Mouse (Mus musculus): ENCODE measurements around the gene Gm17409. TPM values are rescaled to one million over a fixed set of nuclear protein-coding genes. Genes with fewer than 3 reads are reported as not detected.

Gene Gm17409
- polyA plus RNA-seq, 1 experiment, result not detected

DNA sequence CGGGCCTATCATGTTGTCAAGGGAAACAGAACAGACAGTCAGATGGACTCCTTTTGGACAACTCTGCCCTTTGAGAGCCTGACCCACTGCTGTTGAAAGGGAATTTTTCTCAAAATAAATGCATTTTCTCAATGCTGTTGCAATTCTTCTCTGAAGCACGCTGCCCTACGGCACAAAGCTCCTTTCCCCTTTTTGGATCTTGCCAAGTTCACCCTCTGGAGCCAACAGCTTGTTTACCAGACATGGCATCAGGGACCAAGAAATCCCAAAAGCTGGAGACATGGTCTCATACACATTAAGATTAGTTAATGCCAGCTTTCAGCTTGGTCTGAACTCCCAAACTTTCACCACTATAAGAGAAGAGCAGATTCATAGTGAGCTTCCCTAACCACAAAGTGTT lies 33.0 kb upstream of the Gm17409 start:
- no peaks in the 10 kb centered on the region for H3K4me1 ChIP-seq (ENCODE audit: control insufficient read depth, insufficient read depth, low read length)
- no peak overlapping the region for H3K27ac ChIP-seq (ENCODE audit: insufficient read depth, low read depth, low read length)
- no peak overlapping the region for H3K4me3 ChIP-seq (ENCODE audit: insufficient read depth, low read depth, low read length)
- no peak for DNase-seq
- no peaks in the 10 kb centered on the region for H3K27me3 ChIP-seq (replicated peaks; ENCODE audit: control insufficient read depth, insufficient read depth, low read length)
- TF ChIP-seq POLR2A (IDR thresholded peaks at IDR 0.05; ENCODE audit: low read depth, low read length), result no peak
- no peak for TF ChIP-seq CTCF (conservative IDR thresholded peaks at IDR 0.05; ENCODE audit: insufficient read depth, insufficient read length, low read depth, low read length)
- 93% methylated on average over 3 of the region's 3 CpGs for WGBS
- no peaks in the 10 kb centered on the region for H3K36me3 ChIP-seq (ENCODE audit: control insufficient read depth, insufficient read depth, low read length)

DNA sequence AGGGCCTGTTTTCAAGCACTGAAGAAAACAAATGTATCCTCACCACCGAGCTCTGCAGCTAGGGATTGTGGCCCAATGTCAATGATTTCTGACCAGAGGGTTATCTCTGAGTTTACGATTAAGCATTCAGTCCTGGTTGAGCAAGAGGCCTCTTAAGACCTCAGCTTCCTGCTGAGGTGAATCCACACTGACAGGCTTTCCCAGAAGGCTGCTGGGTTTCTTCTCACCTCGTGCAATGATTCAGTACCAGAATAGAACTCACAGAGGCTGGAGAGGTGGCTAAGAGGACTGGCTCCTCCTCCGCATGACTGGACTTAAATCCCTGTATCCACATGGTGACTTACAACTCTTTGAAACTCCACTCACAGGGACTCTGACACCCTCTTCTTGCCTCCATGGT lies 26.8 kb upstream of the Gm17409 start:
- no peak for DNase-seq
- 68% methylated on average over 4 of the region's 4 CpGs for WGBS

GRCm38 (mm10) chr2:58447001-58447400 lies 22.9 kb upstream of the Gm17409 start:
- H3K4me3 ChIP-seq (ENCODE audit: insufficient read depth, low read depth, low read length), result no peak overlapping the region
- no peak for DNase-seq
- H3K36me3 ChIP-seq (ENCODE audit: control insufficient read depth, insufficient read depth, low read length), result no peaks in the 10 kb centered on the region; the same call in none of the 2 replicates
- TF ChIP-seq CTCF (conservative IDR thresholded peaks at IDR 0.05; ENCODE audit: insufficient read depth, insufficient read length, low read depth, low read length) (no peak), POLR2A (IDR thresholded peaks at IDR 0.05; ENCODE audit: low read depth, low read length) (no peak)
- H3K27me3 ChIP-seq (replicated peaks; ENCODE audit: control insufficient read depth, insufficient read depth, low read length), result no peaks in the 10 kb centered on the region
- H3K27ac ChIP-seq (ENCODE audit: insufficient read depth, low read depth, low read length), result no peak overlapping the region
- 95% methylated on average over 15 of the region's 15 CpGs for WGBS
- no peaks in the 10 kb centered on the region for H3K4me1 ChIP-seq (ENCODE audit: control insufficient read depth, insufficient read depth, low read length)

More for the DNA sequence above, 26.8 kb upstream of the Gm17409 start:
- H3K27me3 ChIP-seq (replicated peaks; ENCODE audit: control insufficient read depth, insufficient read depth, low read length), result no peaks in the 10 kb centered on the region
- H3K27ac ChIP-seq (ENCODE audit: insufficient read depth, low read depth, low read length), result no peak overlapping the region
- no peak for TF ChIP-seq CTCF (conservative IDR thresholded peaks at IDR 0.05; ENCODE audit: insufficient read depth, insufficient read length, low read depth, low read length)
- no peak for TF ChIP-seq POLR2A (IDR thresholded peaks at IDR 0.05; ENCODE audit: low read depth, low read length)
- H3K4me3 ChIP-seq (ENCODE audit: insufficient read depth, low read depth, low read length), result no peak overlapping the region
- H3K36me3 ChIP-seq (ENCODE audit: control insufficient read depth, insufficient read depth, low read length), result no peaks in the 10 kb centered on the region; the same call in none of the 2 replicates
- H3K4me1 ChIP-seq (ENCODE audit: control insufficient read depth, insufficient read depth, low read length), result no peaks in the 10 kb centered on the region

- no peaks in the 10 kb centered on the region for H3K27me3 ChIP-seq (replicated peaks; ENCODE audit: control insufficient read depth, insufficient read depth, low read length)
- no peak overlapping the region for H3K27ac ChIP-seq (ENCODE audit: insufficient read depth, low read depth, low read length)
- H3K36me3 ChIP-seq (ENCODE audit: control insufficient read depth, insufficient read depth, low read length), result peaks cover 5% of the 10 kb centered on the region; the same call in 1 of the 2 replicates
- H3K4me3 ChIP-seq (ENCODE audit: insufficient read depth, low read depth, low read length), result no peak overlapping the region
- H3K4me1 ChIP-seq (ENCODE audit: control insufficient read depth, insufficient read depth, low read length), result no peaks in the 10 kb centered on the region
- WGBS, result 94% methylated on average over 16 of the region's 16 CpGs
- no peak for TF ChIP-seq CTCF (conservative IDR thresholded peaks at IDR 0.05; ENCODE audit: insufficient read depth, insufficient read length, low read depth, low read length)
- no peak for TF ChIP-seq POLR2A (IDR thresholded peaks at IDR 0.05; ENCODE audit: low read depth, low read length)
- DNase-seq, result no peak
Measured at GRCm38 (mm10) chr2:58454095-58454865, 15.6 kb upstream of the Gm17409 start.

GRCm38 (mm10) chr2:58456843-58457487 lies 13.0 kb upstream of the Gm17409 start:
- H3K27ac ChIP-seq (ENCODE audit: insufficient read depth, low read depth, low read length), result no peak overlapping the region
- DNase-seq, result no peak
- TF ChIP-seq POLR2A (IDR thresholded peaks at IDR 0.05; ENCODE audit: low read depth, low read length), result no peak
- TF ChIP-seq CTCF (conservative IDR thresholded peaks at IDR 0.05; ENCODE audit: insufficient read depth, insufficient read length, low read depth, low read length), result no peak

DNA sequence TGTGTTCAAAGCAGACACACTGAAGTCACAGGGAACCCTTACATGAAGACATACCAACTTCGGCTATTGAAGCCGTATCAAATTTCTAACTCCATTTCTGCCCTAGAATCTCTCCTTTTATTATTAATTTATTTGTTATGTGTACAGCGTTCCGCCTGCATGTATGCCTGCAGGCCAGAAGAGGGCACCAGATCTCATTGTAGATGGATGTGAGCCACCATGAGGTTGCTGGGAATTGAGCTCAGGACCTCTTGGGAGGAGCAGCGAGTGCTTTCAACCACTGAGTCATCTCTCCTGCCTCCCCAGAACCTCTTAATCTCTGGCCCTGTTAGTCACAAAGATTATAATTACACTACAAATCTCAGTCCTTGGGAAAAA lies 12.4 kb upstream of the Gm17409 start:
- TF ChIP-seq CTCF (conservative IDR thresholded peaks at IDR 0.05; ENCODE audit: insufficient read depth, insufficient read length, low read depth, low read length) (peak; percentile 23; the same call in 1 of the 2 replicates), POLR2A (IDR thresholded peaks at IDR 0.05; ENCODE audit: low read depth, low read length) (no peak)
- Histone ChIP-seq H3K4me1 (ENCODE audit: control insufficient read depth, insufficient read depth, low read length) (no peaks in the 10 kb centered on the region), H3K27ac (ENCODE audit: insufficient read depth, low read depth, low read length) (no peak overlapping the region), H3K4me3 (ENCODE audit: insufficient read depth, low read depth, low read length) (no peak overlapping the region), H3K27me3 (replicated peaks; ENCODE audit: control insufficient read depth, insufficient read depth, low read length) (no peaks in the 10 kb centered on the region), H3K36me3 (ENCODE audit: control insufficient read depth, insufficient read depth, low read length) (peaks cover 5% of the 10 kb centered on the region)
- no peak for DNase-seq
- 94% methylated on average over 5 of the region's 5 CpGs for WGBS

More at GRCm38 (mm10) chr2:58456843-58457487, 13.0 kb upstream of the Gm17409 start:
- Histone ChIP-seq H3K4me1 (ENCODE audit: control insufficient read depth, insufficient read depth, low read length) (no peaks in the 10 kb centered on the region), H3K27me3 (replicated peaks; ENCODE audit: control insufficient read depth, insufficient read depth, low read length) (no peaks in the 10 kb centered on the region), H3K36me3 (ENCODE audit: control insufficient read depth, insufficient read depth, low read length) (peaks cover 5% of the 10 kb centered on the region; the same call in 1 of the 2 replicates), H3K4me3 (ENCODE audit: insufficient read depth, low read depth, low read length) (no peak overlapping the region)
- WGBS, result 90% methylated on average over 8 of the region's 8 CpGs

- peak; percentile 32 for DNase-seq
- TF ChIP-seq POLR2A (IDR thresholded peaks at IDR 0.05; ENCODE audit: low read depth, low read length) (no peak), CTCF (conservative IDR thresholded peaks at IDR 0.05; ENCODE audit: insufficient read depth, insufficient read length, low read depth, low read length) (peak; percentile 48)
- Histone ChIP-seq H3K4me1 (ENCODE audit: control insufficient read depth, insufficient read depth, low read length) (no peaks in the 10 kb centered on the region), H3K4me3 (ENCODE audit: insufficient read depth, low read depth, low read length) (no peak overlapping the region), H3K27ac (ENCODE audit: insufficient read depth, low read depth, low read length) (no peak overlapping the region), H3K27me3 (replicated peaks; ENCODE audit: control insufficient read depth, insufficient read depth, low read length) (no peaks in the 10 kb centered on the region), H3K36me3 (ENCODE audit: control insufficient read depth, insufficient read depth, low read length) (peaks cover 5% of the 10 kb centered on the region)
- WGBS, result 90% methylated on average over 14 of the region's 14 CpGs
Measured at GRCm38 (mm10) chr2:58458820-58459371, 11.0 kb upstream of the Gm17409 start.
